Mouse (Mus musculus) lung, postnatal 14 days (tissue): ENCODE measurements around the gene Luc7l3.

Source experiments
- DNase-seq: peaks from one replicate; pipeline ENCODE4 v3.0.0; 2021

Gene Luc7l3

DNA sequence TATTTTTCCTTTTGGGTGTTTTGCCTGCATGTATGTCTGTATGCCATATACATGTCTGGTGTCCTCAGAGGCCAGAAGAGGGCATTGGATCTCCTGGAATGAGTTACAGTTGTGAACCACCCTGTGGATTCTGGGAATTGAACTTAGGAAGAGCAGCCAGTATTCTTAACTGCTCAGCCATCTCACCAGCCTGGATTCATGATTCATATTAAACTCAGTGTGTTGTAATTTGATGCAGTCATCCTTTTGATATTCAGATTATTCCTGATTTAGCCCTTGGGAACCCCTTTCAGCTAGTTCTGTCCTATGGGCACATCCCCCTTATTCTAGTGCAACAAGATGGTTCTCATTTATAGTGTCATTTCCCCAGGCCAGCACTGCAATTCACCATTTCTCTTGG, 14.8 kb upstream of the Luc7l3 start:
- DNase-seq, result no peak

- no peak for DNase-seq
Observed at GRCm38 (mm10) chr11:94334386-94334968, 12.7 kb upstream of the Luc7l3 start.

DNA sequence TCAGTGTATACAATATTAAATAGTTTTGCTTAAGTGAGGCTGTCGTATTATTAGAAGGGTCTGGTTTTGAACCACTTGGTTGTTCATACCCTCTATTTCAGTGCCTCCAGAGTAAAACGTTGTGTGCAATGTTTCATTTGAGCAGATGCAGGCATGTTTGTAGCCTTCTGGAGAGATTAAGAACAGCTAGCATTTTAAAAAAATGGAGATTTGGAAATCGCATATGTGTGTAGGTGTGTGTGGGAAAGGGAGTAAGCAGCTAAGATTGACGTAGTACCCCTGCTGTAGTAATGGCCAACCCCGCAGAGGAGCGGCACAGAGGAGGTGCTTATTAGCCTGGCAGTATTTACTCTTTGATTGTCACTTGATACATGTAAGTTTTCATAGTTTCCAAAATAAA, 10.9 kb upstream of the Luc7l3 start:
- DNase-seq, result no peak

DNA sequence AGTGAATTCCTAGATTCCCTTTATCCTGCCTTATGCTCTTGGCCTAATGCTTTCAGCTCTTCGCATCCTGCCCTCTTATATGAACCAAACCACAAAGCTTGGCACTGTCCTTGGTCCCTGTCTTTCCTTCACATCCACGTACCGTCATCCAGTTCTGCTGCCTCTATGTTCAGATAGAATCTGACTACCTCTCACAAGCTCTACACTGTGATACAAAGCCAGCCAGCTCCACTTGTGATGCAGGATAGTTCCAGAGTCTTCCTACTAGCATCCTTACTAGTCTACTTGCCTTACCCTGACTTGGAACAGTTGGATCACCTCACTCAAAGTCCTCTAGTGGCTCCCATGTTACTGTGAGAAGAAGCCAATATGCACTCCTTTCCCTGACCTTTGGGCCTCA, 8.4 kb upstream of the Luc7l3 start:
- no peak for DNase-seq

- peak; percentile 67 for DNase-seq
Observed at GRCm38 (mm10) chr11:94329270-94329891, 7.6 kb upstream of the Luc7l3 start.

DNA sequence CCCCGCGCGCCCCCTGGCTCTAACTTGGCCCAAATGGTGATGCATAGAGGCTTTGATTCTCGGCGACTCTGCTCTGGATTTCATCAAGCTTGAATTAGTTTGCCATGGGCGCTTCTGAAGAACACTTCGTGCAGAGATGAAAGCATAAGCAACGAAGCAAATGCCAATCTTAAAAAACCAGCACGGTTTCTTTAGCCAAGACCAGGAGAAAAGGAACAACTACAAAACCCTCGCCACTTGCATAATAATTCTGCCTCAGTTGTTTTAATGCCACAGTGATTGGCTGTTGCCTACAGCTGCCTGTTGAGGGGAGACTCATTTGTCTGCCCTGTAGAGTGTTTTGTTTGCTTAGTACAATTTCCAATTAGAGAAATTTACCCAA, 6.8 kb upstream of the Luc7l3 start:
- DNase-seq, result no peak

- peak; percentile 95 for DNase-seq
Observed at GRCm38 (mm10) chr11:94327693-94328643, 6.2 kb upstream of the Luc7l3 start, which contains the start of gene Ankrd40. Gene Ankrd40 (plus strand): TSS chr11:94328001.

DNA sequence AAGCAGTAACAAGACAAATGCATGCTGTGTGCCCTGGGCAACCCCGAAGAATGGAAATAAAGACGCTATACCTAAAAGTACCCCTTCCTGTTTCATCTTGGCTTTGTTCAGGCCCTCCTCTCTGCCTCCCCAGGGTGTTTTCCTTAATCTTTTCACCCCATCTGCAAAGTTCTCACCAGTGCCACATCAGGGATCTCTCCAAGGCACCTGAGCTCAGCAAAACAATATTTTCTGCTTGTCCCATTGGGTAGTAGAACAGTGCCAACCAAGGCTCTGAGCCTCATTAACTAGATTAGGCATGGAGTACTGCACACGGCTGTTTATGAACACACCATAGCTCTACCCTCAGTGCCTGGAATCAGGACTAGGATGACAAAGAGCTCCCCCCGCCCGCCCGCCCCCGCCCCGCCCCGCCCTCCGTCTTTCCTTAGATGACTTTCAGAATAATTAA, 5.2 kb upstream of the Luc7l3 start:
- DNase-seq, result no peak

- no peak for DNase-seq
Observed at GRCm38 (mm10) chr11:94324618-94325017, 2.8 kb upstream of the Luc7l3 start.

GRCm38 (mm10) chr11:94323271-94323925, 1.6 kb upstream of the Luc7l3 start:
- no peak for DNase-seq

GRCm38 (mm10) chr11:94322636-94323035, 848 bp upstream of the Luc7l3 start:
- DNase-seq, result no peak

DNA sequence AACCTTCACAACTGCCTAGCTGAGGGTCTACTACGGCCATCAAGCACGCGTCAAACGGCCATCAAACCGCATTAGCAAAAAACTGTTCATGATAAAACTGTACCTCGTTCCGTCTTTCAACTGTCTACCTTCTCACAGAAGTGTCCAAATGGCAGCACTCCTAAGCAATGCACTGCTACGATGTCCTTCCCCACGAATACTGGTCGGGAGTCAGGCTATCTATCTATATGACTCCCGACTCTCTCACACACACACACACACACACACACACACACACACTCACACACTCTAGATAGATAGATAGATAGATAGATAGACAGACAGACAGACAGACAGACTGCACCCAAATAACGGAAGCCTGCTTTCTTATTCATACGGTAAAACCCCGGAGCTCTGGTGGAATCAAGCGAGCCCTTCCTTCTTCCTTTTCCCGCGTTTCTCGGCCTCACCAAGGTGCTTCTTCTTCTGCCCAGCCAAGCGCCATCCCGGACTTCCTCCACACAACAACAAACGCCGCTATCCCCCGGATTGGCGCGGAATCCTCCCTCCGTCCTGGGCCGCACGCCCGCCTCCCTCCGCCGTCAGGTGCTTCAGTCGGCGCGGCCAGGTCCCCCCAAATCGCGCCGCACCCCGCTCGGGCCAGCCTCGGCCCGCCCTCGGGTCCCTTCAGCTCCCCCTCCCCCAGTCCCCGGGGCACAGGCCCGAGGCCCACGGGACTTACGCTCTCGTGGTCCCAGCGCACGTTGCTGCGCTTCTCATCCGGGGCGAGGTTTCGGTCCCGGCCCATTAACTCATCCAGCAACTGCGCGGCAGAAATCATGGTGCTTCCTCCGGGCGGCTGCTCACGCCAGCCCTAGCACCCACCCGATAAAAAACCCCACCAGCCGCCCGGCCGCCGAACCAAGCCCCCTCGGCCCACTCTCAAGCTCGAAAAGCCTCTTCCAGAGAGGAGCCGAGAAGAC, 538 bp downstream of the Luc7l3 start:
- peak; percentile 57 for DNase-seq

DNA sequence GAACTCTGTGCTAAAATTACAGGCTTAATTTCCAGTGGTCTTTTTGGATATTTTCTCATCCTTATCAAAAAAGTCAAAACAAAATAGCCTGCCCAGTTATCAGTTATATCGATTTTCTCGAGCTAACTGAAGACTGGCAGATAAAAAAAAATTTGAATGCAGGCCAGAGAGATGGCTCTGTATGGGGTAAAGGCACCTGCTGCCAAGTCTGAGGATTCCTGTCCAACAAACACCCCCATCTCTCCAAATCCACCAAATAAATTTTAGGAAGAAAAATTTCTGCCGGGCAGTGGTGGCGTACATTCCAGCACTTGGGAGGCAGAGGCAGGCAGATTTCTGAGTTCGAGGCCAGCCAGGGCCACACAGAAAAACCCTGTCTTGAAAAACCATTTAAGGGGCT, 3.7 kb downstream of the Luc7l3 start:
- DNase-seq, result no peak

GRCm38 (mm10) chr11:94317515-94317914, 4.3 kb downstream of the Luc7l3 start:
- no peak for DNase-seq

- no peak for DNase-seq
Observed at GRCm38 (mm10) chr11:94317014-94317413, 4.8 kb downstream of the Luc7l3 start.

DNA sequence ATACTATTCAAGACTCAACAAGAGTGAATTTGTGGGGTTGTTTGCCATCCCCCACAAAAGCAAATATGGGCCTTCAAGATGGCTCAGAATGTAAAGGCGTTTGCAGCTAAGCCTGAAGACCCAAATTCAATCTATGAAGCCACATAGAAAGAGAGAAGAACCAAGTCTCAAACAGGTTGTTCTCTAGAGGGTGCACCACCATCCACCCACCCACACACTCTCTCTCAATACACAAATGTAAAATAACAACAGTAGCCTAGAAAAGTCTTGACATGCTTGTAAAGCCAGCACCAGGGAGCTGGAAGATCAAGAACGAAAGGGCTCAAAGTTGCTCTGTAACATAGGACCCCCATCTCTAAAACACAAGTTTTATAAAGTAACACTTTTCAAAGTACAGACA, 5.3 kb downstream of the Luc7l3 start:
- DNase-seq, result no peak

DNA sequence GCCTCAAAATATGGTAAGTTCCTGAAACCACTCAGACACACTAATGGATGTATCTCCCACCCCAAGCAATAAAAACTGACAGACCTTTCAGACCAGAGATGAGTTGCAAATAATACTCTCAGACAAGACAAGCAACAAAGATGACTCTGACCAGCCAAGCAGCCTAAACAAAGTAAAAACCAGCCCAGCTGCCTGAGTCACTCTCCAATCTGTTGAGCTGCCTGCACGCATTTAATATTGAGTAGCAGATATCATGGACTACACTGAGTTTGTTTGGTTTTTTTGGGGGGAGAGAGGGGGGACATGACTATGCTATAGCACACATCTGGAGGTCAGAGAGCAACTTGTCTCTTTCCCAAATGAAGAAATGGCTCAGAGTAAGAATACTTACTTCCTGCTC, 6.5 kb downstream of the Luc7l3 start:
- no peak for DNase-seq

DNA sequence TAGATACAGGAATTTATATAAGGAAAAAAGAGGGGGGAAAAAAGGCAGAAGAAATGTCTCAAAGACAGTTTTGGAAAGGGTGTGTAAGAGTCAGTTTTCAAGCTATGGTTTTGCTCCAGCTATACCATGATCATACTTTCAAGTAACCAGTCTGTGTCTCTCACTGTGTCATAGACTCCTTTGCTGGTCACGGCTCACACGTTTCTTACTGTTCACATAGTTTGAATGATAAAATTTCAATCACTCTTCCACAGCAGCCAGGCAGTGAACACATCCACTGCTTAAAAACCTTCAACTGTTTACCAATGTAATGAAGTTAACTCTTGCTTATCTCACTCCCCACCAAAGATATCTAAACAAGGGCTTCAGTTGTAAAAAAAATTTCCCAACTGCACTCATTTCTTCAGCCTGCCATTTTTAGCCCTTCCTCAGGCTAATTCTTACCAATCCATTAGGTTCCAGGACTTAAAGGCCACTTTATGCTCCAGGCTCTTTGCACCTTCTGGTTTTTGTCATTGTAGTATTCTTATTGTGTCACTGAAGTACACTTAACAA, 7.6 kb downstream of the Luc7l3 start:
- DNase-seq, result no peak

DNA sequence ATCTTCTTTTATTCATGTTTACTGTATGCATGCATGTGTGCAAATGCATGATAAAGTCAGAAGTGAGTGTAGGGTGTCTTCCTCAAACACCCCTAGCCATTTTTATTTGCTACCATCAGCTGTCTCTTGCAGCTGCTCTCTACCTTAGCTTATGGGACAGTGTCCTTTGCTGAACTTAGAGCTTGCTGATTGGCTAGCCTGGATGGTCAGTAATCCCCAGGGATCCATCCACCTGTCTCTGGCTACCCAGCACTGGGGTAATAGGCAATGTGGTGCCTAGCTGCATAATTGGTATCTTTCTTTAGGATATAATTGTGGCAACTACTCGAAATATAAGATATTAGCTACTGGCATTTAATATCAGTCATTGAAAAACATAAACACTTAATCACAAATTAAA, 9.1 kb downstream of the Luc7l3 start:
- DNase-seq, result no peak

DNA sequence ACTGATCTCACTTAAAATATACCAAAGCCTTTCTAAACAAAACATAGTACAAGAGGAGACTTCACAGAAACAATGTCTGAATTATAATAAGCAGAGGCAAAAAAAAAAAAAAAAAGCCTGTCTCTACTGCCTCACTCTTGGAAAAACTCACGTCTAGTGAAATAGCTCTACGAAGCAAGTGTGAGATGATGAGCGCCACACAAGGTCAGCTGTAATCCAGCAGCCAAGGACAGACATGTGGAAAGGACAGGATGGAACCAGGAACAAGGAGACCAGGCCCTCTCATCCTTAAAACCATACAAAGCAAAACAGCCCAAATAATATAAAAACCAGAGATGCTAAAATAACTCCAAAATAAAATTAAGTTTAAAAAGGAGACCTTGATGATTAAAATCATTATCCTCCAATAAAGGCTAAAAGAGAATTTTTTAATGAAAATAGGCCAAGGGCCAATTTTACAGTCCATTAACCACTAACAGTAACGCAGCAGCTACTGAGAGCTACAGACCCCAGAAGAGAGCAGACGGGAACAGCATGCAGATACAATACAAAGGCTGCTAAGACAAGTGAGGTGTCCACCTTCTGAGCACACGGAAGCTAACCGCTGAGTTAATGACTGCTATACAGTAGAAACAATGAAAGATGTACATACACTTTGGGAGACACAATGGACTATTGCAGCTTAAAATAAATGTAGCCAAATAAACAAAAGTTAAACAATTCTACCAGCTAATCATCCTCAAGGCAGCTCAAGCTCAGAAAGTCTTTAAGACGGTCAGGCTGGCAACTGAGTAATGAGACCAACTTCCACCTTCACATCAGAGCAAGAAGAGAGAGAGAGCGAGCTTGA, 26.6 kb downstream of the Luc7l3 start:
- no peak for DNase-seq
